Mouse (Mus musculus) thymus, adult 2 months (tissue): ENCODE data around the gene Ryr2.

Experiments
- CTCF ChIP-seq: fragments of 200-500 bp; IDR thresholded peaks from 2 replicates; pipeline ENCODE4 v1.5.1; 2012; ENCODE audit warnings: mild to moderate bottlenecking, control low read depth, low read length, moderate library complexity, borderline replicate concordance; ENCODE audit not compliant: control insufficient read depth, poor library complexity, insufficient read depth; ENCODE audit errors: extremely low read depth
- POLR2A ChIP-seq: fragments of 200-500 bp; IDR thresholded peaks from 2 replicates; pipeline ENCODE4 v1.6.1; 2012; ENCODE audit warnings: mild to moderate bottlenecking, low read length, control low read depth, moderate library complexity; ENCODE audit not compliant: control insufficient read depth, poor library complexity, insufficient read depth; ENCODE audit errors: extremely low read depth

- TF ChIP-seq POLR2A (no peak), CTCF (no peak)
Observed at GRCm38 (mm10) chr13:12083443-12084111, 23.2 kb downstream of the Ryr2 start.
